Mouse (Mus musculus) retina, adult 2 months (tissue): Measurements from ENCODE around the gene Gm9964.
"Not testable (repeated sequence)": the region's sequence is repeated elsewhere in the genome, so short reads cannot be mapped to it uniquely, and the experiment has no call there.

Experiments used
- DNase-seq: peaks from one replicate; pipeline ENCODE4 v3.0.0-alpha.2; 2012; ENCODE audit warnings: low read depth, low spot score

Gm9964 gene

GRCm38 (mm10) chr11:79299719-79300431, 3.2 kb upstream of the Gm9964 start:
- no peak for DNase-seq

DNA sequence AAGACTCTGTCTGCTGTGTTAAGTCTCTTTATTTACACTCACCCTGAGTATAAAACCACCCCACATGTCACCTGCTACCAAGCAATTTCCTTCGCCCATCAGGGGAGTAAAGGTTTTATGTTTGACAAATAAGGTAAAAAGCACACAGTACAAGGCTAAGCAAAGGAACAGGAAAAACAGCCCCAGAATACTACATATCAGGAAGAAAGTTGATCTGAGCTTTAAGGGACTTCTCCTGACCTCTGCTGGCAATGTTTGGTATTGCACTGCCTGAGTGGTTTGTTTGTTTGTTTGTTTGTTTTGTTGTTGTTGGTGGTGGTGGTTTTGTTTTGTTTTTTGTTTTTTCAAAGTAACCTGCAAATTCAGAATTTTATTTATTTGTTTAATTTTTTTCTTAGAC, 539 bp downstream of the Gm9964 start:
- peak; percentile 50 for DNase-seq

GRCm38 (mm10) chr11:79293971-79294370, 2.7 kb downstream of the Gm9964 start:
- DNase-seq = no peak

DNA sequence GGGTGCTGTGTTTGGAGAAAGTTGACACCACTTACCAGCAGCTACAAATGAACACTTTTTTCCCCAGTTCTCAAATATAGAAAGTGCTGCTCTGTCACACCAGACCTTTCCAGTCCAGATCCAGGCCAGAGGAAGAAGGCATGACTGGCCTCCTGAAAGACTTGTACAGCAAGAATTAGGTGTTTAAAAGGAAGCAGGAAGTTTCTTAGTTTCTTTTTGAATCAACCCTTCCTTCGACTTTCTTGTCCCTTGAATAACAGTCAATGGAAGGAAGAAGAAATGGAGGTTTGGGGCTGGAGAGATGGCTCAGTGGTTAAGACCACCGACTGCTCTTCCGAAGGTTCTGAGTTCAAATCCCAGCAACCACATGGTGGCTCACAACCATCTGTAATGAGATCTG, 3.7 kb downstream of the Gm9964 start:
- no peak for DNase-seq

- no peak for DNase-seq
Observed at GRCm38 (mm10) chr11:79292130-79292529, 4.6 kb downstream of the Gm9964 start.

GRCm38 (mm10) chr11:79291651-79292050, 5.1 kb downstream of the Gm9964 start:
- DNase-seq = no peak

DNA sequence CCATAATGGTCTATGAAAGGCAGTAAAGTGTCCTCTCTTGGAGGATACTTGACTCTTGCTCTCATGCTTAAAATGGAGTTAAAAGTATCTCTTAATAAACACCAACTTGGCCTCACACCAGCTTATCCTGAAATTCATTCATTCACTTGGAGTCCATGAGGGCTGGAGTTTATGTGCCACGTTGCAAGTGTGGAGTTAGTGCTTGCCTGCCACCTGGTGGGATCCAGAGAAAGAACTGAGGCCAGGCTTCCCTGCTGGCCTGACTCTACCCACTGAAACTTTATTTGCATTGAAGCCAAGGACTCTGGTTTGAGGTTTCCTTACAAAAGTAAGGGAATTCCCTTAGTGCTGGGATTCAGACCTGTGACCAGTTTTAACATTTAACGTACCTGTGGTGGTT, 6.2 kb downstream of the Gm9964 start:
- peak; percentile 25 for DNase-seq

DNA sequence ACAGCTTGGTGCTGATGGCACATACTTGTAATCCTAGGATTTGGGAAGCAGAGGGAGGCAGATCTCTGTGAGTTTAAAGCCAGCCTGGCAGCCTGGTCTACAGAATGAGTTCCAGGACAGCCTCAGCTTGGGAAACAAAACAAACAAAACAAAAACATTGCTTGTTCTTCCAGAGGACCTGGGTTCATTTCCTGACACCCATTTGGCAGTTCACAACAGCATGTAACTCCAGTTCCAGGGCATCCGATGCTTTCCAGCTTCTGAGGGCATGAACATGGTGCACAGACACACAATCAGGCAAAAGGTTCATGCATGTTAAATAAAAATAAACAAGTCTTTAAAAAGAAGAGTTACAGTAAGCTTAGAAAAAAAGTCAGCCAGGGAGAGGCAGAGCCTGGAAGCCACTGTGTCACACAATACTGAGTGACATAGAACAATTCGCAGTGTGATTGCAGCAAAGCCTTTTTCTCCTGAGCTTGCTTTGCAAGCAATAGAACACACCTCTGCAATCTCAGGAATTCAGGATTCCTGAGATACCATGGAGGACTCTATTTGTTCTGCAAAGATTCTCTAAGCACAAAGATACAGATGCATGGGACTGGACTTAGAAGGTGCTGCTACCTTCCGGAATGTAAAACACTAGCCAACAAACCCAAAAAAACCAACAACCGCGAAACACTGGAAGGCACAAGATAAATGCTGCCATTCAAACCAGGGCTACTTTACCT, 7.6 kb downstream of the Gm9964 start:
- DNase-seq = no peak

DNA sequence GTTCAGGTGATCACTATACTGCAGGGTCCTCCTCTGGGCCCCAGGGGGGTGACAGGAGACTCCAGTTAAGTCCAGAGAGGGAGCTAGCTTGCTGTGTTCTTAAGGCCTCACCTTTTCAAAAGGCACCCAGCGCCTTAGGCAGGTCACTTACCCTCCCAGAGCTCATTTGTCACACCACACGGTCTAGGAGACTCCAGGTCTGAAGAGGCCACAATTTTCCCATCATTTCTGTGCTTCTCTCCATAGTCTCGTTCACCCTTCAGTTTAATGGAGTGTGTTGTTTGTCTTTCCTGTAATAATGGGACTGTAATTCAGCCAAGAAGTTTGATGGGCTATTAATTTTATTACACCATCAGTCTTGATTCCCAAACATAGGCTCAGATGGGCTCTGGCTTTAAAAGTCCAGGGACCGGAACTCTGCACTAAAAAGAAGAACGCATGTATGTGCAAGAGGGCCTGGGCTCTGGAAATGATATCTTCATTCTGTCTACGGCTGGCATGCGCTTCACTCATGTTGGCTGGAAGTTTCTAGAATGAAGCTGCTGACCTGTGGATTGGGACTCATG, 8.3 kb downstream of the Gm9964 start:
- no peak for DNase-seq

DNA sequence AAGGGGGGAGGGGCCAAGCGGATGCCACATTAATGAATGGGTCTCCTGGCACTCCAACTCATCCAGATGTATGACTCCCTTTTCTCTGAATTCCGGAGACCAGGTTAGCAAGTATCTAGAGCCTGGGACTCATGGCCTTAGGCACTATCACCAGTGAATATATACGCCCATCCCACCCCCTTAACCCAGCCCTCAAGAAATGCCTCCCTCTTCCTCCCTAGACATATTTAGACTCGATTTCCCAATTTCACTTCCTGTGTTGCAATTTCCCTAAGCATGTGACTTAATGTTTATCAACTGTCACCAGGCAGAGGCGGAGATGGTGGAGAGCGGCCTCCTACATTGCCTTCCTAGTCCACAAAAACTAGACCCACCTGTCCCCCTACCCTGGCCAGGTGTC, 9.3 kb downstream of the Gm9964 start:
- no peak for DNase-seq

DNA sequence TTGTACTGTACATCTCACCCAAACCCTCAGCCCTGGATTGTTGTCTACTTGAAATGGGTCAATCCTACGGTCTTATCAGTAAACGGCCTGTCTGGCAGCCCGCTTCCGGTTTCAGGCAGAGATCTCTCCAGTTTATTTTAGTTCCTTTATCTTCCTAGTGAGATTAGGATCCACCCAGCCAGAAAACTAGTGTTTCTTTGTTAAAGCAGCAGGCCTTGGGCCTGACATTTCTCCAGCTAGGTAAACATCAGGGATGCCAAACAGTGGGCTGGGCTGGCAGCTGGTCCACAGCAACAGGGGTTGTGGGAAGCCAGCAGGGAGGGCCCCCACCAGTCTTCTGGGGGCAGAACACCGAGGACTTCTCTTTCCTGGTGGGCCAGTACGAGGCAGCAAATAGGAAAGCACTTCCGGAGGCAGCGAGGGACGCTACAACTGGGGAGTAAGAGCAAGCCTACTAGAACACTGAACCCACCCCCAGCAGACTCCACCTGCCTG, 10.4 kb downstream of the Gm9964 start:
- no peak for DNase-seq

DNA sequence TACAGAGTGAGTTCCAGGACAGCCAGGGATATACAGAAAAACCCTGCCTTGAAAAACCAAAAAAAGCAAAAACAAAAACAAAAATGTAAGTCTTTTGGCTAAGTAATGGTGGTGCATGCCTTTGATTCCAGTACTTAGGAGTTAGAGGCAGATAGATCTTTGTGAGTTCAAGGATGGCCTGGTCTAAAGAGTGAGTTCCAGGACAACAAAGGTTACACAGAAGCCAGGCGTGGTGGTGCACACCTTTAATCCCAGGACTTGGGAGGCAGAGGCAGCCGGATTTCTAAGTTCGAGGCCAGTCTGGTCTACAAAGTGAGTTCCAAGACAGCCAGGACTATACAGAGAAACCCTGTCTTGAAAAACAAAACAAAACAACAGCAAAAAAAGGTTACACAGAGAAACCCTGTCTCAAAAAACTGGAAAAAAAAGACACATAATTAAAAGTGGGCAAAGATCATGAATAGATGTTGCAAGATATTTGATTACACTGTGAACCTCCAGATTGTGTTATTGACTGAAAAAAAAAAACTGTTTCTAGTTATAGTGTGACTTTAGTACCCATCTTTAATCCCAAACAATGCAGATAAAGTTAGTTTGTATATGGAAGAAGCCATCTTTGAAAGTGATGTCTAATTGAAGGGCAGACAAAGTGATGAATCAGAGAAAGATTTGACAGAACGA, 13.2 kb downstream of the Gm9964 start:
- DNase-seq = no peak

GRCm38 (mm10) chr11:79281396-79281795, 15.3 kb downstream of the Gm9964 start:
- DNase-seq = no peak

DNA sequence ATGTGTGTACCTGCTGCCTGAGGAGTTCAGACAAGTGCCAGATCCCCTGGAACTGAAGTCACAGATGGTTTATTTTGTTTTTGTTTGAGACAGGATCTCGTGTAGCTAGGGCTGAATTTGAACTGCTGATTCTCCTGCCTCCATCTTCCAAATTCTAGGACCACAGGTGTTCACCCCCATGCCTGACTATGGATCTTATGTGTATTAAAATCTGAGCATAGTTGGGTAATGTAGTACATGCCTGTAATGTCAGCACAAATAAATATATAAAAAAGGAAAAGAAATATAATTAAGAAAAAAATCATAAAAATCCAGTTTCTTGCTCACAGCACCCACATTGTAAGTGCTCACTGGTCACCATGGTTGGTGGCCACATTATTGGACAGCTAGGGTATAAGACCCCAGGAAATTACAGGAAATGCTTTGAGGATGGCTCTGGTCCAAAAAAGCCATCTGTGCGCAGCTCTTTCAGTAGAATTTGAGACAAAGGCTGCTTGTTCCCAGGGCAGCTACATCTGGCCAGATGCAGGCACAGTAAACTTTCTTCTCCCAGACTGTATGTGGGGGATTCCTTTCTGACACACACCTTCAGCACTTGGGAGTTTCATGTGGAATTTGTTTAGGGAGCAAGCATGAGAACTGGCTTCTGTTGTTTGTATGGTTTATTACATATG, 16.8 kb downstream of the Gm9964 start:
- DNase-seq = no peak

DNA sequence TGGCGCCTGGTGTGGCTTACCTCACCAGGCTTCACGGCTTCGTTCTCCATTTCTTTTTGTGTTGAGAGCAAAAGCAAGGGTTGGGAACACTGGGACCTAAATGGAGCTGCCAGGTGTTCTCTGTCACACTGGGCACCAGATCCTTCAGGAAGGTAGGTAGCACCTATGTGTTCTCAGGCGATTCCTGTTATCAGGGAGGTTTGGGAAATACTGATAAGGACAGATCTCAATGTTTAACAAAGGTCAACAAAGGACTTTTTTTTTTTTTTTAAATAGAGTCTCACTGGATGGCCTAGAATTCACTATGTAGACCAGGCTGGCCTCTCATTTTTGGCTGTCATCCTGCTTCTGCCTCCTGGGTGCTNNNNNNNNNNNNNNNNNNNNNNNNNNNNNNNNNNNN, 22.9 kb downstream of the Gm9964 start:
- DNase-seq = no peak

DNA sequence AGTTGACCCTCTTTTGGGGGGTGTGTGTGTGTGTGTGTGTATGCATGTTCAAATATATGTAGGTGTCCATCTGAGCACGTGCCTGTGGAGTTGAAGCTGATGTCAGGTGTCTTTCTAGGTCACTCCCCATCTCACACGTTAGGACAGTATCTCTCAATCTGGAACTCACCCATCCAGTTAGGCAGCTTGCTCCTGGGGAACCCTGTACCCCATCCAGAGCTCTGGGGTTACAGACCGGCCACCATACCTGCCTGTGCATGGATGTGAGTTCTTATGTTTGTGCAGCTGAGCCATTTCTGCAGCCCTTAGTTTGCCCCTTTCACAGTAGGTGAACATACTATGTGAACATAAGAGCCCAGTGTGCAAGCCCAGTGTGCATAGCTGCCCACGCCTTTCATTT, 23.7 kb downstream of the Gm9964 start:
- DNase-seq = no peak

GRCm38 (mm10) chr11:79267171-79267570, 29.5 kb downstream of the Gm9964 start:
- no peak for DNase-seq

GRCm38 (mm10) chr11:79264376-79264775, 32.3 kb downstream of the Gm9964 start:
- no peak for DNase-seq

GRCm38 (mm10) chr11:79260126-79260525, 36.6 kb downstream of the Gm9964 start:
- DNase-seq = not testable (repeated sequence)

DNA sequence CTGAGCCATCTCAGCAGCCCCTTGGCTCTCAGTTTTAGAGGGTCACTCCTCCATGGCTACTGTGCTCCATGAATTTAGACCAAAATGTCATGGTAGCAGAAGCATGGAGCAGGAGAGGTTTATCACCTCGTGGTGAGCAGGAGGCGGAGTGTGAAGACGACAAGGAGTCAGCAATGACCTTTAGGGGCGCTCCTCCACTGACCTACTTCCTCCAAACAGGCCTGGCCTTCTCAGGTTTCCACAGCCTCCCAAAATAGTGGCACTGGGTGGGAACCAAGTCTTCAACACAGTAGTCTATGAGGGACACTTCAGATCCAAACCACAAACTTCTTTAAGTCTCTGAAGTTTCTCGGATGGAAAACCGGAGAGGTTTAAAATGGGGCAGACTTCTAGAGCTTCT, 38.0 kb downstream of the Gm9964 start:
- DNase-seq = no peak

DNA sequence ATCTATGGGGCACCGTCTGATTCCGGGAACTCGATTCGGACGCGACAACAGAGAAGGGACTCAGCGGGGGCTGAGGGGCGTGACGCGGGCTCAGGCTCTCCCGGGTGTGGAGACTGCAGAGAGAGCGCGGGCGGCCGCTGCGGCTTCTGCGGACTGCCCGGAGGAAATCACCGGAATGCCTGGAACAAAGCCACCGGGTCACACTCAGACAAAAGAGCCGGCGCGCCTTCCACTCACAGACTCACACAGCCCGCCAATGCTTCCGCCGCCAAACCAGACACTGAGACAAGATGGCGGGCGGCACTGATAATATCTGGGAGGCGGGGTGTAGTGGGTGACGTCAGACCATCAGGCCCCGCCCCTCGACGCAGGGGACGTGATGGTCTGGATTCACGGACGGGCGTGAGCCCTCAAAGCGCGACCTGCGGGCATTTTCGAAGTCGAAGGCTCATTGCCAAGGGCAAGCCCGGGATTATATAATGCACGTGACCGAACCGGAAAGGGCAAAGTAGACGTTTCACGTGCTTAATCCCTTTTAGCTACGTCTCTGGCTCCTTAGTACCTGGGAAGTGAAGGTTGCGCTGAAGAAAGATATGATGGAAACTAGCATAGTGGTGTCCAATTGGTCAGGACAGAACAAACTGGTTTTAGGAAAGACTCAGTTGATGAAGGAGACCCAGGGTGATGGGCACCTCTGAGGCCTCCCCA, 42.2 kb downstream of the Gm9964 start, which contains the start of gene Wsb1:
Gene Wsb1, minus strand, starts transcription at position 281 of the 708 bp plus-strand sequence.
- DNase-seq = peak; percentile 90
